Mouse (Mus musculus) neutrophil, adult 5-6 weeks (primary cell): ENCODE results near the gene Zrsr1. TPM values are rescaled to one million over a fixed set of nuclear protein-coding genes. Genes with fewer than 3 reads are reported as not detected.

Experiments
- ATAC-seq: fragments of 151-379, 151-347 bp; 2 replicates; pipeline ENCODE4 v1.8.0; 2017; ENCODE audit warnings: mild to moderate bottlenecking, moderate TSS enrichment; ENCODE audit not compliant: insufficient number of reproducible peaks, poor library complexity, low FRiP score, severe bottlenecking; ENCODE audit errors: extremely low read depth
- total RNA-seq: library from RNA; stranded (forward); fragments of 200-1000 nt; gene quantifications from 2 replicates; pipeline ENCODE4 v1.2.3, GENCODE M21; 2017

Zrsr1 gene
- total RNA-seq, 1 experiment from 2014 or later, result 96.7 TPM

DNA sequence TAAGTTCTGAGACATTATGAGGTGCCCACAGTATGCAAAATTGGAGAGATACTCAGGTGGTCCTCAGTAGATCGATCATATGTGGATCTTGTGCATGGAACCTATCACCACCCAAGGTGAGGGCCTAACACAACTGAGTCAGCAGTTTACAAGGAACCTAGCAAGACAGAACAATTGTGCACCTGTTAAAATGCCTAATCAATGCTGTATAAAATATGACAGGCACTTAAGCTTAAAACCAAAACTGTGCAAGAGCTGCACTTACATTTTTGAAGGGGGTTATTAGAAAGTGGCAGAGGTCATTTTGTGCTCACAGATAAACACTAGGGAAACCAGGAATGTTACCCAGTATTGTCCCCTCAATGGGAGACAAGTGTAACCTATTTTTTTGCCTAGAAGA is 33.5 kb downstream of the Zrsr1 start:
- ATAC-seq, result no peak

GRCm38 (mm10) chr11:23007166-23007480 is 35.3 kb downstream of the Zrsr1 start:
- peak; percentile 24; the same call in 1 of the 2 replicates for ATAC-seq

GRCm38 (mm10) chr11:23007481-23008180 is 35.8 kb downstream of the Zrsr1 start, which contains the start of gene Fam161a:
TSS of gene Fam161a (plus strand) at chr11:23007531.
- ATAC-seq, result peak; percentile 96

- ATAC-seq, result peak; percentile 58
Measured at GRCm38 (mm10) chr11:23008181-23008823, 36.5 kb downstream of the Zrsr1 start.

GRCm38 (mm10) chr11:23008824-23009200 is 37.0 kb downstream of the Zrsr1 start:
- no peak for ATAC-seq

DNA sequence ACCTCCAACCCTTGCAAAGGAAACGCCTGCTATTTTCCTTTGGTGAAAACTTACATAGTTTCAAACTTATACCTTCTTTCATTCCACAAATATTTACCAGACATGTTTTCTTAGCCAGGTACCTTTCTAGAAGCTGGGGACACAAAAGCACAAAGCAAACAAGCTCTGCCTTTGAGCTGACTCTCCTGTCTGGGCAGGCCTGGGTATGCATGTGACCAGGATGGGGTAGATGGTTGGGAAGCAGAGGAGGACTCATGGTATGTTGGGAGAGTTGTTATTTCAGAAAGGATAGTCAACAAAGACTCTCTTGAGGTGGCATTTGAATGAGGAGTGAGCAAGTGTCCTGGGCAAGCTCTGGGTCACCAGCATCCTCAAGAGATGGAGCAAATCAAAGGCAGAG is 41.3 kb downstream of the Zrsr1 start:
- no peak for ATAC-seq

DNA sequence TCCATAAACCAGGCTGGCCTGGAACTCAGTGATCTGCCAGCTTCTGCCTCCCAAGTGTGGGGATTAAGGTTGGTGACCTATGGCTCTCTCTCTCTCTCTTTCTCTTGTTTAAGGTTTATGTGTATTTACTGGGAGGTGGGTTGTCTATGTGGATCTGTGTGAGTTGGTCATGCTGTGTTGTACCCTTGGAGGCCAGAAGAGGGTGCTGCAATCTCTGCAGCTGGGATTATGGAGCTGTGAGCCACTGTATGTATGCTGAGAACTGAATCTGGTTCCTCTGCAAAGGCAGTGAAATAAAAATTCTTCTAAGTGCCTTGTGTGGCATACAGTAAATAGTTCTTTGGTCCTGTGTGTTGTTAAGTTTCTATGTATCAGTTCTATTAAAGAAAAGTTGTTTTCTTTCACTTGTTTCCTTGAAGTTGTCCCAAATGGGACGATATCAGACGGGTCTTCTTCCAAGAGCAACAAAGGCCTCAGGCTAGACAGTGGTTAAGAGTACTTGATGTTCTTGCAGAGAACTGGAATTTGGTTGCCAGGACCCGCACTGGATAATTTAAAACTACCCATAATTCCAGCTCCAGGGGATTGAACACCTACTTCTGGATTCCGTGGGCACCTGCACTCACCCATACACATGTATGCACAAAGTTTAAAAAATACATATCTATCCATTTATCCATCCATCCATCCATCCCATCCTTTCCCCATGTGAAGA is 41.9 kb downstream of the Zrsr1 start:
- peak; percentile 69; the same call in 1 of the 2 replicates for ATAC-seq

GRCm38 (mm10) chr11:23014996-23015395 is 43.2 kb downstream of the Zrsr1 start:
- ATAC-seq, result no peak

GRCm38 (mm10) chr11:23017943-23018342 is 46.1 kb downstream of the Zrsr1 start:
- ATAC-seq, result no peak

GRCm38 (mm10) chr11:23020116-23020770 is 48.4 kb downstream of the Zrsr1 start:
- ATAC-seq, result no peak

DNA sequence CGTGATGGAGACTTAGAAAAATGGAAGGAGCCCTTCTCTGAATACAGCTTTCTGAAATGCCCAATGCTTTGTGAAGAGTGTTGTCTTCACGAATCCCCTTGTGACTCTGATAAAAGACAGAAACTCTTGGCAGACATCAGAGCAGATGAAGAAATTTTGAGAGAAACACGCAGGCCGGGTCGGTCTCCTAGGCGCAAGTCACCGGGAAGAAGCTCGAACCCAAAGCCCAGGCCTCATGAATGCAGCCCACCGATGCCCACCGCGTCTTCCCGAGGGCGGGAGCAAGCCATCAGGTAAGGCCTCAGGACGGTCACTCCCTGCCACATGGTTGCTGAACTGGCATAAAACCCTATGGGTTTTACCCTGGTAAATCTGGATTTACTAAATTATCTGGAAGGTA is 49.0 kb downstream of the Zrsr1 start:
- no peak for ATAC-seq

DNA sequence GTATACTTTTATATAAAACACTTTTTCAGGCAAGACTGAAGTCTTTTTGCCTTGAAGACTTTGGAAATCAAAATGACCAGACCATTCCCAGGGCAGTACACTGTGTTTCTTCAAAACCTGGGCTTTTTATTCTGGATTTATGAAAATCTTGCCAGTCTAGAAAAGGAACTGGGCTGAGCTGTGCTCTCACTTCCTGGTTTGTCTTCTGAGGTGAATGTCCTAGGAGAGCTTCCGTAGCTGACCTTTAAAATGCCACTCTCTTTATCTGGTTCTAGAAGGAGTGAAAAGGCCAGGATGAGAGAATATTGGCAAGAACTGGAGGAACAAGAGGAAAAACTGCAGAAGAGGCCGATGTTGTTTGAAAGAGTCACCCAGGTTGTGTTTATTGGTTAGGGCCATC is 51.4 kb downstream of the Zrsr1 start:
- ATAC-seq, result no peak

DNA sequence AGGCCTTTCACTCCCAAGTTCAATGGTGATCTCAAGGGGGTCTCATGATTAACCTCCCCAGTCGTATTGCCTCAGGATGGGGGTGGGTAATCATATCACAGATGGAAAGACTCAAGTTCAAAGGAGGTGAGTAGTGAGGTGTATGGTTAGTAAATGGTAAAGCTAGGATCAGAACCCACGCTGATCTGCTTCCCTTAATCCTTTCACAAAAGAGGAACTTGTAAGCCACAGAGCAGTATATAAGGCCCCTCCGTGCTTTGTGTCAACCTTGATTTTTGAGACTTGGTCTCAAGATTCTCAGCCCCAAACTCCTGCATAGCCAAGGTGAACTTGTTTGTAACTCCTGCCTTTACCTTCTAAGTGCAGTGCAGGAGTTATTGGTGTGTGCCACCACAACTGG is 52.4 kb downstream of the Zrsr1 start:
- no peak for ATAC-seq

Other genes starting within 250 kb of the Zrsr1 start
- 38.9 and 46.2 TPM in 2 replicates for gene B3gnt2, start 111.0 kb upstream of the Zrsr1 start, total RNA-seq
- 30.1 and 43.8 TPM in 2 replicates for gene Gm28048, start 10.1 kb downstream of the Zrsr1 start, total RNA-seq
- 13.5 and 13.6 TPM in 2 replicates for gene Commd1, start 10.4 kb downstream of the Zrsr1 start, total RNA-seq
- gene Cct4, start 18.5 kb downstream of the Zrsr1 start, total RNA-seq, result 115 and 128 TPM in 2 replicates
- 1.9 and 2.5 TPM in 2 replicates for gene Fam161a, start 35.5 kb downstream of the Zrsr1 start, total RNA-seq